Mouse (Mus musculus): ENCODE measurements around the gene Cacna2d2.

The Cacna2d2 gene

GRCm38 (mm10) chr9:107399491-107399971 lies at the start of gene Cacna2d2:
Cacna2d2 (plus strand) TSS chr9:107399612.
- DNase-seq, result no peak

DNA sequence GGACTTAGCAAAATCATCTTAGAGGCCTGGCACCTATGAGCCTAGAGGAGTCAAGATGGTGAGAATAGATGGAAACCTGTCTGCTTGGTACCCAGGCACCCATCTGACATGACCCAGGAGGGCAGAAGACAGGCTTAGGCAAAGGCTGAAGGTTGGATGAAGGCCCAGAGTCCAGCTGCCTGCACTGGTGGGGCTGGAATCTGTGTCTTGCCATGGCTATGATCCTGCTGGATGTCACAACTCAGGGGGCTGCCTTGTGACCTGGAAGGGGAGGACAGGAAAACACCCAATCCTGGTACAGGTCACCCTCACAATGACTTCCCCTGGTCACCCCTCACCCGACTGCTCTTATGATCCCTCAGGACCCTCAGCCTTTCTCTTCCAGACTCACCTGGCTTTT lies 44.6 kb upstream of the Cacna2d2 start:
- DNase-seq, result no peak

GRCm38 (mm10) chr9:107355870-107356765 lies 43.3 kb upstream of the Cacna2d2 start:
- DNase-seq, result peak; percentile 33 to 68

GRCm38 (mm10) chr9:107357651-107358050 lies 41.8 kb upstream of the Cacna2d2 start:
- peak; percentile 21 to 73 for DNase-seq

- no peak for DNase-seq
These were observed 38.4 kb upstream of the Cacna2d2 start for GRCm38 (mm10) chr9:107360989-107361388.

- DNase-seq, result peak in 1 of 2 experiments; percentile 28
These were observed 32.8 kb upstream of the Cacna2d2 start for GRCm38 (mm10) chr9:107366644-107367043.

- DNase-seq, result no peak
These were observed 31.1 kb upstream of the Cacna2d2 start for GRCm38 (mm10) chr9:107368302-107368701.

- no peak for DNase-seq
These were observed 29.9 kb upstream of the Cacna2d2 start for GRCm38 (mm10) chr9:107369270-107370105.

DNA sequence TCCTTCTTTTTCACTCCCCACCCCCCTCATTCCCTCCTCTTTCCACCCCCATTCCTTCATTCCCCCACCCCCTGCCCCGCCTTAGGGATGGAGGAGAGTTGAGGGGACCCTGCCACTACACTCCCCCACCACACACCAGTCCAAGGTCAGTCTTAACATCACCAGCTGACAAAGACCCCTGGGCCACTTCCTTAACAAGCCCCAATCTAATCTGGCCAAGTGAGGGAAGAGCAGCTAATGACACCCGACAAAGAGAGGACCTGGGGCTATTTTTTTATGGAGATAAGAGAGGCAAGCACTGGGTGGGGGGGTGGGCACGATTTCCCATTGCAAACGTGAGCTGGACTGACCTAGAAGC lies 29.3 kb upstream of the Cacna2d2 start:
- no peak for DNase-seq

- DNase-seq, result no peak
These were observed 27.0 kb upstream of the Cacna2d2 start for GRCm38 (mm10) chr9:107372441-107372840.

GRCm38 (mm10) chr9:107374623-107375022 lies 24.8 kb upstream of the Cacna2d2 start:
- DNase-seq, result no peak

GRCm38 (mm10) chr9:107375451-107375850 lies 24.0 kb upstream of the Cacna2d2 start:
- no peak for DNase-seq

GRCm38 (mm10) chr9:107377961-107378512 lies 21.4 kb upstream of the Cacna2d2 start:
- DNase-seq, result no peak

GRCm38 (mm10) chr9:107381723-107382122 lies 17.7 kb upstream of the Cacna2d2 start:
- DNase-seq, result no peak

DNA sequence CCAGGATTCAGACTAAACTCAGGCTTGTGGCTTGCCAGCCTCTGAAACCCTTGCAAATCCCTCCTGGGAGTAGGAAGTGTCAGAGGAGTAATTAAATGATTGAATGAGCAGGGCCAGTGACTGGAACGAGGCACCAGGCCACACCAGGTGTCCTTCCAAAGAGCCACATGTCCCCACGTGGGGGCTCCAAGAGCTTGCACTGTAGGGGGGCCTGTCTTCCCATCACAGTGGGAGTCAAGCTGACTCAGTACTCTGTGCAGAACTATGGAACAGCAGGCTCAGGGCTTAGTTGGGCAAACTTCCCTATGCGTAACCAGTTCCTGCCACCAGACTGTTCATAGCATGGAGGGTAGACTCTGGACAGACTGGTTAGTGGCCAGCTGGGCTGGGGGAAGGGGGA lies 15.0 kb upstream of the Cacna2d2 start:
- DNase-seq, result no peak

DNA sequence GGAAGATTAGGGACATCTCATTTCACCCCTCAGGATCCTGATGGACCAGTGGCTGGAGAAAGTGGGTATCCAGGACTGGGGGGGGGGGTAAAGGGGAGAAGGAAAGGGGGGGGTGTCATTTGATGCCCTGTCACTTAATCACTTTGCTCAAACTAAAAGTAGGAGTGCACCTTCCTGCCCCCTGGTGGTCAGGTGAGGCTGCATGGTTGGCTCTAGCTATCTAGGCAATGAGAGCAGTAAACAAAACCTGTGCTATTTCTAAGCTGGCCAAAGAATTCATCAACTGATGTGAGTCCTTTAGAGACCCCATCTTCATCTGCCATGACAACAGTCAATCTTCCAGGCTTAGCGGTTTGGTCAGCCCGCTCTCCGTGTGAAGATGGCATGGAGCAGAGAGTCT lies 12.7 kb upstream of the Cacna2d2 start:
- DNase-seq, result peak in 1 of 2 experiments; percentile 56

GRCm38 (mm10) chr9:107387708-107388107 lies 11.7 kb upstream of the Cacna2d2 start:
- no peak for DNase-seq

DNA sequence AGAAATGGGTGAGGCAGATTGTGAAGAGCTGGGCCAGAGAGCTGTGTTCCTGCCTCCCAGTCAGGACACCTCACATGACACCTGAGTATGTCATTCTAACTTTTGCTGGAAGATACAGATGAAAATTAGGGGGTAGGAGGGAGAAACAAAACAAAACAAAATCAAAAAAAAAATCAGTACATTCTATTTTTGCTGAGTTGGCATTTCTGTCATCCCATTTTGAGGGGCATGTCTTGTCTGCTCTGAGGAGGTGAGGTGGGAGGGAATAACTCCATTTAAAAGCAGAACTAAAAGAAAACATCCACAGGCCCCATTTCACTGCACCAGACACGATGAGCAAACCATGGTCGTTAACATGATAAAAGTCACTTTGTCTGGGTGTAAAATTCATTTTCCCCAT lies 11.1 kb upstream of the Cacna2d2 start:
- no peak for DNase-seq

DNA sequence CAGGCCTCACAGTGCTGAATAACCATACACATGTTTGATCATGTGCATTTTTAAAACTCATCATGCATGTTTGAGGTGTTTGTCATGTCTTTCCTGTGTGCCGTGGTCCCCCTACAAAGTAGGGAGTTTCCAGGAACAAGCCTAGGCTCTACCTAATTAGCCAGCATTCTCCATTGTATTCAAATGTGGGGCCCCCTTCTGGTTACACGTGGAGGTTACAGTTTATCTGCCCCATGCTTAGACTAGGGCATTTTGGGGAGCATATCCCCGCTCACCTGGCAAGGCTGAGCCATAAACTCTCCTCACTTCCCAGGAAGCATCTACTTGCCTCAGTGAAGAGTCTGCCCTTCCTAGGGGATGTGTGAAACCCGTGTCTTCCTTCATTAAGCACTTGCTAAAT lies 3.0 kb upstream of the Cacna2d2 start:
- no peak for DNase-seq

DNA sequence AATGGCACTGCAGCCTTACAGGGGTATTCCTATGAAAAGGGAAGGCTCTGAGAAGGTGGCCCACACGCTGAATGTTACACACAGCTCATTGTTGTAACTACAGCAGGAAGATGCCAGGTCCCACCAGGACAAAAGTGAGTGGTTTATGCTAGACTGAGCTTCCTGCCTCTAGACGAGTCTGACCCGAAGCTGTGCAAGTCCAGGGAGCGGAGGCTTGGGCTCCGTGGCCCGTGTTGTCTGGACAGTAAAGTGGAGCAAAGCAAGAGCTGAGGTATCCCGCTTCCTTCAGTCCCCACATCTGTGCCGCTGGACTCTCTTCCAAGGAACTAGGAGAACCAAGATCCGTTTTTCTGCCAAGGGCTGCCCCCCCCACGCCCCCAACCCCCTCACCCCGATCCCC lies 444 bp upstream of the Cacna2d2 start:
- no peak for DNase-seq

DNA sequence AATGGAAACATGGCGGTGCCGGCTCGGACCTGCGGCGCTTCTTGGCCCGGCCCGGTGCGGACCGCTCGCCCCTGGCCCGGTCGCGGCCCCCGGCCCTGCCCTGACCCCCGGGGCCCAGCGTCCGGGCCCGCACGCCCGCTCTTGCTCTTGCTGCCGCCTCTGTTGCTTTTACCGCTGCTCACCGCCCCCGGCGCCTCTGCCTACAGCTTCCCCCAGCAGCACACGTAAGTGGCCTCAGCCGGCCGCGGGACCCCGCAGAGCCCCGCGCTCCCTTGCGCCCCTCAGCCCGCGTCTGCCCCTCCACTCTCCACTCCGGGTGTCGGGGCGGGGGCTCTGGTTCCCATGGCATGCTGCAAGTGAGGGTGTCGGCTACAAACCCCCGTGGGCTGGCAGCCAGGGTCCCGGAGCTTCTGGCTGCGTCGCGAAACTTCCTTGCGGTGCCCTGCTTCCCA lies 674 bp downstream of the Cacna2d2 start:
- DNase-seq, result no peak

DNA sequence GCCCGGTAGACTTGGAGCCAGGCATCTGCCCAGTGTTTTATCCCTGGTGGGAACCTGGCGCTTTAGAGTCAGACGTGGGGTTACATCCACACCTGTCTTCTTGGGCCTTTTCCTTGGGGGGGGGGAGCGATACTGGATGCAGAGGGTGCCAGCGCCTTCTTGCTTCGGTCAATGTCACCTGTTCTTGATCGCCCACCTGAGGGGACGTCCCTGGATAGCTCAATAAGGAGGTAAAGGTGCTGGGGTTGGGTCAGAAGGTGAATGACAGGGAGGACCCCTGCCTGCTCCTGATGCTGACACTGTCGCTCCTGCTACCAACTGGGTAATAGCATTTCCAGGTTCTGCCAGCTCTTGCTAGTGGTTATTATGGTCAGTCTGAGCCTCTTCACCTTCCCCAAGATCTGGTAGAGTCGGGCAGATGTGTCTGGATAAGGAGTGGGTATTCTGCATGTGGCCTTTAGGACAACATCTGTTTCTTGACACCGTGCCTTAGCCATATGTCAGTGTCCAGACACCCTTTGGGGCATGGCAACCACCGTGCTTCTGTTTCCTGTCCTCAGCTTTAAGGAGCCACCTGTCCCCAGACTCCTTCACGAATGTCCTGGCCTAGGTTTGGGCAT lies 1.4 kb downstream of the Cacna2d2 start:
- DNase-seq, result no peak

DNA sequence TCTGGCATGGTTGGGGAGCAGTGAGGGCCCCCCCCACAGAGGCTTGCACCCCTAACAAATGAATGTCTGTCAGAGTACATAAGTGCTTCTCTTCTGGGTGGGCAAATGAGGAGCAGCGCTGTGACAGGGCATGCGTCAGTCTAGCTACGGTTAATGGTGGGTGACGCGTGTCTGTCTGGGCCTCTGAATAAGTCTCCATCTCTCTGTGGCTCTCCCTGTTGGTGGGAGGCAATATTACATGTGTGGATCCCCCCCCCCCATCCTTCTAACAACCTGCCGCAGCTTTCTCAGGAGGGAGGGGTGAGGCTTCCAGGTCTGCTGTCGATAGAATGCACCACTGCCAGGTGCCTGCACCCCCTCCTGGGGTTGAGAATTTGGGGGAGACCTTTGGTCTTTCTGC lies 3.7 kb downstream of the Cacna2d2 start:
- no peak for DNase-seq
